Mouse (Mus musculus) cerebellum, adult 9-10 months (tissue): Measurements from ENCODE around the gene Strap.

Experiments
- DNase-seq: peaks from one replicate; pipeline ENCODE4 v3.0.0; 2022

Strap gene

GRCm38 (mm10) chr6:137776981-137777380, 42.1 kb downstream of the Strap start:
- DNase-seq: no peak

- no peak for DNase-seq
Measured at GRCm38 (mm10) chr6:137783899-137784637, 49.2 kb downstream of the Strap start.

- DNase-seq: no peak
Measured at GRCm38 (mm10) chr6:137788976-137789590, 54.2 kb downstream of the Strap start.

- no peak for DNase-seq
Measured at GRCm38 (mm10) chr6:137789658-137790057, 54.8 kb downstream of the Strap start.

GRCm38 (mm10) chr6:137795494-137795893, 60.6 kb downstream of the Strap start:
- DNase-seq: no peak

- DNase-seq: no peak
Measured at GRCm38 (mm10) chr6:137796596-137797567, 62.0 kb downstream of the Strap start.

GRCm38 (mm10) chr6:137799253-137799652, 64.4 kb downstream of the Strap start:
- no peak for DNase-seq
